Mouse (Mus musculus): ENCODE measurements around the gene Wdr92. TPM values are rescaled to one million over a fixed set of nuclear protein-coding genes. Genes with fewer than 3 reads are reported as not detected.

Gene Wdr92
- 11.2 and 13.2 TPM in 2 replicates for polyA plus RNA-seq (2012; rRNA removed)

DNA sequence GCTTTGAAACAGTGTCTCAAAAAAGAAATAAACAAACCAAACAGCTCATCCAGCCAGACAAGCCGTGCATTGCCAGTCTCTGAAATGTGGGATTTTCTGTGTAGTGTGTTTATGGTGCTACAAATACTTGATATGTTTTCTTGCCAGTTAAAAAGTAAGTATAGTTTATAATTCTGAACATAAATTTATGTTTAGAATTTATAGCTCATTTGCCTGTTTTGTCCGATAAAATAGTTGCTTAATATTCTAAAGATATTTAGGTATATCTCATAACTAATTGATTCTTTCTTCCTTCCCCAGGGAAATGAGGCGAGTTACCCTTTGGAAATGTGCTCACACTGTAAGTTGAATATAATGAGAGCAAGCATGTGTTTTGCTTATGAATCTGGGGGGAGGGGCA, at the start of gene Wdr92:
TSS of gene Wdr92 (plus strand) at position 301 of the 400 bp plus-strand sequence.
- TF ChIP-seq CTCF (IDR thresholded peaks at IDR 0.05; ENCODE audit: borderline replicate concordance, extremely low read depth, insufficient read depth, insufficient read length) = no peak
- no peak for TF ChIP-seq POLR2A (IDR thresholded peaks at IDR 0.05; ENCODE audit: borderline replicate concordance, extremely low read depth, insufficient read depth, insufficient read length, poor library complexity, severe bottlenecking)
- DNase-seq (ENCODE audit: low read depth) = peak; percentile 9

DNA sequence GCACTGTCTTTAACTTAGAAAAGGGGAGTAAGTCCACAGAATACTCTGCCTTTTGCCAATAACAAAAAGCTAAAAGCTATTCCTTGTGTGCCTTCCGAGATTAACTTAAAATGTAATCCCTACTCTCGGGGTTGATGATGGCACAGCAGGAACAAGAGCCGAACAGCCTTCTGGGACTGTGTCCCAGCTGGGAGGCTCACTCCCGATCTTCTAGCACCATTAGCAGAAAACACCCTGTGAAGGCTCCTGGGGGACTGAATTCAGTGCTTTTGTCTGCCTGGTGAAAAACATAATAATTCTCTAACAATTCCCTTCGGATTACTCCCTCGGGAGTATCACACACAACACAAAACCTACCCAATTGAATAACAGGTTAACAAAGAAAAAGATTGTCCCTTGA, 46.3 kb upstream of the Wdr92 start:
- peak; percentile 31 for DNase-seq (ENCODE audit: low read depth)

GRCm38 (mm10) chr11:17138306-17139033, 43.4 kb upstream of the Wdr92 start:
- no peak for TF ChIP-seq CTCF (IDR thresholded peaks at IDR 0.05; ENCODE audit: borderline replicate concordance, extremely low read depth, insufficient read depth, insufficient read length)
- TF ChIP-seq POLR2A (IDR thresholded peaks at IDR 0.05; ENCODE audit: borderline replicate concordance, extremely low read depth, insufficient read depth, insufficient read length, poor library complexity, severe bottlenecking) = no peak
- DNase-seq (ENCODE audit: low read depth) = no peak

More for the DNA sequence above, 46.3 kb upstream of the Wdr92 start:
- TF ChIP-seq POLR2A (IDR thresholded peaks at IDR 0.05; ENCODE audit: borderline replicate concordance, extremely low read depth, insufficient read depth, insufficient read length, poor library complexity, severe bottlenecking) (no peak), CTCF (IDR thresholded peaks at IDR 0.05; ENCODE audit: borderline replicate concordance, extremely low read depth, insufficient read depth, insufficient read length) (no peak)

- TF ChIP-seq CTCF (IDR thresholded peaks at IDR 0.05; ENCODE audit: borderline replicate concordance, extremely low read depth, insufficient read depth, insufficient read length) = no peak
- TF ChIP-seq POLR2A (IDR thresholded peaks at IDR 0.05; ENCODE audit: borderline replicate concordance, extremely low read depth, insufficient read depth, insufficient read length, poor library complexity, severe bottlenecking) = peak; percentile 75
- DNase-seq (ENCODE audit: low read depth) = peak; percentile 99
Measured at GRCm38 (mm10) chr11:17158858-17159737, 22.8 kb upstream of the Wdr92 start, which contains the start of gene Ppp3r1. Gene Ppp3r1, plus strand, starts transcription at chr11:17159263.

GRCm38 (mm10) chr11:17159738-17160241, 22.1 kb upstream of the Wdr92 start:
- TF ChIP-seq POLR2A (IDR thresholded peaks at IDR 0.05; ENCODE audit: borderline replicate concordance, extremely low read depth, insufficient read depth, insufficient read length, poor library complexity, severe bottlenecking) (no peak), CTCF (IDR thresholded peaks at IDR 0.05; ENCODE audit: borderline replicate concordance, extremely low read depth, insufficient read depth, insufficient read length) (no peak)
- peak; percentile 59 for DNase-seq (ENCODE audit: low read depth)

- peak; percentile 88 for DNase-seq (ENCODE audit: low read depth)
- TF ChIP-seq CTCF (IDR thresholded peaks at IDR 0.05; ENCODE audit: borderline replicate concordance, extremely low read depth, insufficient read depth, insufficient read length) = peak; percentile 70; the same call in 1 of the 2 replicates
- no peak for TF ChIP-seq POLR2A (IDR thresholded peaks at IDR 0.05; ENCODE audit: borderline replicate concordance, extremely low read depth, insufficient read depth, insufficient read length, poor library complexity, severe bottlenecking)
Measured at GRCm38 (mm10) chr11:17160242-17160641, 21.7 kb upstream of the Wdr92 start.

DNA sequence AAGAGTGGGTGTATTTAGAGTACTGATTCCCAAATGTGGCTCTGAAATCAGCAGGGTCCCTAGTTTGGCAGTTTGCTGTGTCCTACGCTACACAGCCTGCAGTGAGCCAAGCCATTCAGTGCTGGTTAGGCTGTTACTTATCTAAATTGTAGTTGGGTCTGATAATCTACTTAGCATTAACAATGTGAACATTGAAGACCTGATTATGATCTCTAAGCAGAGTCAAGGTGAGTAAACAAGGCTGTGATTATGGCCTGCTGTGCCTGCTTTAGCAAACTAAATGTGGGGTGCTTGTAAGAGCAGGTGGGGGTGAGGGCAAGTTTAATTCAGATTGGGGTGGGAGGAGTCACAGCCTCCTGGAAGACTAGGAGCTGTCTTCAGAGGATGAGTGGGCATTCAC, 18.0 kb upstream of the Wdr92 start:
- TF ChIP-seq POLR2A (IDR thresholded peaks at IDR 0.05; ENCODE audit: borderline replicate concordance, extremely low read depth, insufficient read depth, insufficient read length, poor library complexity, severe bottlenecking) = no peak
- TF ChIP-seq CTCF (IDR thresholded peaks at IDR 0.05; ENCODE audit: borderline replicate concordance, extremely low read depth, insufficient read depth, insufficient read length) = no peak
- DNase-seq (ENCODE audit: low read depth) = no peak

DNA sequence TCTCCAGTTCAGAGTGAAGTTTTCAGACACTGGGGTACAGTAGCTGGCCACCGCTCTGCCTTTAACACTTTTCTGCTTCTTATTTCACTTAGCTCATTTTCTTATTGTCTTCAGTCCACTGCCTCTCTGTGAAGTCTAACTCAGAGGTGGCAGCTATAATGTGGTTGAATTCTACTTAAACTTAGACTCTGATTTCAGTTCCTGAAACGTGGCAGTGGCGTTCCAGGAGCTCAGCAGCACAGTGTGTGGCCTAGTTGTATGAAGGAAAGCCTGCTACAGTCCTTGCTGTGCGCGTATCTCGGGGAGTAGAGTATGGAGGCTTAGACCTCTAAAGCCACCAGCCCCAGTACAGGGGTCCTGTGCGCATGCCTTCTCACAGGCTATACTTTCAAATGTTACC, 15.3 kb upstream of the Wdr92 start:
- no peak for DNase-seq (ENCODE audit: low read depth)
- TF ChIP-seq CTCF (IDR thresholded peaks at IDR 0.05; ENCODE audit: borderline replicate concordance, extremely low read depth, insufficient read depth, insufficient read length) (no peak), POLR2A (IDR thresholded peaks at IDR 0.05; ENCODE audit: borderline replicate concordance, extremely low read depth, insufficient read depth, insufficient read length, poor library complexity, severe bottlenecking) (no peak)

GRCm38 (mm10) chr11:17169262-17169661, 12.6 kb upstream of the Wdr92 start:
- TF ChIP-seq POLR2A (IDR thresholded peaks at IDR 0.05; ENCODE audit: borderline replicate concordance, extremely low read depth, insufficient read depth, insufficient read length, poor library complexity, severe bottlenecking) (no peak), CTCF (IDR thresholded peaks at IDR 0.05; ENCODE audit: borderline replicate concordance, extremely low read depth, insufficient read depth, insufficient read length) (no peak)

DNA sequence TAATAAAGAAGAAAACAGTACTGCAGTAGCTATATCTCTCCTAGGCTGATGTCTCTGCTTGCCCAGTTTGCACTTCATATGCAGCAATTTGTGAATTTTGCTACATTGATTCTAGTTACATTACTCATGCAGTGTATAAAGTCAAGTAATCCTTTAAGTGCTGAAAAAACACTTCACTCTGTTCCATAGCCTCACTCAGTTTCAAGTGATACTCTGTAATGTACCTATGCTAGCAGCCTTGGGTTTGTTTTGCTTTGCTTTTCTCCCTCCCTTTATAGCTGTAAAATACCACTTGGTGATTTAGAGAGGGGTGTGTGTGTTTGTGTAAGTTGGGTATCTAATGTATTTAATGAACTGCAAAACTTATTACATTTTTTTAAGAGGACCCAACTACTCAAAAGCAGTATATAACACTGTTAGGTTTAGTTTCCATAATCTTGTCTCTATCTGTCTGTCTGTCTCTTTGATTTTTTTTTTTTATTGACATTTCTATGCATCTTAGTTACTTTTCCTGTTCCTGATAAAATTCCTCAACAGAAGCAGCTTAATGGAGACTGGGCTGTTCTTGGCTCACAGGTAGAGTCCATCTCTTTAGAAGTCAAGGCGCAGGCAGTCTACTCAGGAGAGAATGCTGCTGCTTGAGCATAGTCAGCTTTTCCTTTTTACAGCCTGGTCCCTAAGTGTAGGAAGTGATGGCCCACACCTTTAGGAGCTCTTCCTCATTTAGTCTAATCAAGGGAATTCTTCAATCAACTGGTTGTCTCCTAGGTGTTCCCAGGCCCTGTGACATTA, 10.8 kb upstream of the Wdr92 start:
- TF ChIP-seq POLR2A (IDR thresholded peaks at IDR 0.05; ENCODE audit: borderline replicate concordance, extremely low read depth, insufficient read depth, insufficient read length, poor library complexity, severe bottlenecking) (no peak), CTCF (IDR thresholded peaks at IDR 0.05; ENCODE audit: borderline replicate concordance, extremely low read depth, insufficient read depth, insufficient read length) (no peak)
- DNase-seq (ENCODE audit: low read depth) = no peak

More at GRCm38 (mm10) chr11:17169262-17169661, 12.6 kb upstream of the Wdr92 start:
- no peak for DNase-seq (ENCODE audit: low read depth)
